Mouse (Mus musculus): ENCODE data around the gene Ccdc3.
A peak's percentile ranks its signal among the peaks of the same experiment; 100 is the strongest.

Gene Ccdc3

DNA sequence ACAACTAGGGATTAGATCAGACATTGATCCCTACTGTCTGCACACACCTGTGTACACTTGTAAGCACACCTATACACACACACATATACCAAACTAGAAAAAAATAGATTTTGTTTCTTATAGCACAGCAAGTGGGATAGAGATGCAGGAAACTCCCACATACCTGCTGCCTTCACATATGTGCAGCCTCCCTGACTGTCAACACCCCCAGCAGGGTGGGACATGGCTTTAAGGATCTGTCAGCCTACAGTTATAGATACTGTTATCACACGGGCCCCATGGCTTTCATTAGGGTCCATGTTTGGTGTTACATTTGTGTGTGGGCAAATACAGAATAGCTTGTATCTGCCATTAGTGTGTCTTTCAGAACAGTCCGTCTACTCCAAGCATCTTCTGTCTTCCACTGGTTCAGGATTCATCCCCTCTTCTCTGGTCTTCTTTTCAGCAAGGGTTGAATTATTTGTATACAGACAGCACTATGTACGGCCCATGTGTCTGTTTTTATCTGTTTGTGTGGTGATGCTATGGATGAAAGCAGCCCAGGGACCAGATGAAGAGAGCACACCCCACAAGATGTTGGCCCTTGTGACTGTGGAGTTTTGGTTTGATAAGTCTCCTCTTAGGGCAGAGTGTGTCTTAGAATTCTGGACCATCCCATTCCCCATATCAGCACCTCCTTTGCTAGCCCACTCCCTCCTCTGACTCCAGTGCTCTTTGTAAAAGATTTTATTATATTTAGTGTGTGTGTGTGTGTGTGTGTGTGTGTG, 24.5 kb downstream of the Ccdc3 start:
- DNase-seq: no peak

DNA sequence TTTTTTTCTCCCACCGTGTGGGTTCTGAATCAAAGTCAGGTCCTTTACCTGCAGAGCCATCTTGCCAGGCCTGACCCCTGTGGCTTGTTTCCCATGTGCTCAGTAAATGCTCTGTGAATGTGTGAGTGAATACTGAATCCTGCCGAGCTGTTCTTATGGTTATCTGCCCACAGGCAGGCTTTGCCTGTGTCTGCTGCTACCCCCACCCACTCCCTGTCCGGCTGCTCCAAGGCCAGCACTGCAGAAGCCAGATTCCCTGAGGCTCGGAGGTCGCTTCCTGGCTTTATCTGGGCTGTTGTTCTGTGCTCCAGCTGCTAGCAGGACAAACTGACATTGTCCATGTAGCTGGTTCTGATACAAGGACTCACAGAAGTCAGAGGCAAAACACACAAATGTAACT, 25.2 kb downstream of the Ccdc3 start:
- DNase-seq: no peak

DNA sequence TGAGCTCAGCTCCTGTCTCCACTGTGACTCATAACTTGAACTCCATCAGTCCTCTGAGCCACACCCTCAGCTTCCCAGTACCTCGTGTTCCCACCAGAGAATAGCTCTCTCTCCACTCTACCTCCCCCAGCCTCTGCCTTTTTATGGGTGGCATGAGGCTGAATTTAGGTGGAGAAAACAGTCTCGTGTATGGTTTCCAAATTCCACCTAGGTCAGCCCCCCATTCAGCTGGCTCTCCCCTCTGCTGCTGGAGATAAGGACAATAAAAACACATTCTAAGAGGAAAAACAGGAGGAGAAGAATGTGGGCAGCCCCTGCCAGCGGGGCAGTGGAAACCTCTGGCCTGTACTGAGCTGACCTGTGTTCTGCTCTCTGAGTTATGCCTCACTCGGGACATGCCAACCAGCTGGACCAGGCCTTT, 28.4 kb downstream of the Ccdc3 start:
- DNase-seq: no peak

DNA sequence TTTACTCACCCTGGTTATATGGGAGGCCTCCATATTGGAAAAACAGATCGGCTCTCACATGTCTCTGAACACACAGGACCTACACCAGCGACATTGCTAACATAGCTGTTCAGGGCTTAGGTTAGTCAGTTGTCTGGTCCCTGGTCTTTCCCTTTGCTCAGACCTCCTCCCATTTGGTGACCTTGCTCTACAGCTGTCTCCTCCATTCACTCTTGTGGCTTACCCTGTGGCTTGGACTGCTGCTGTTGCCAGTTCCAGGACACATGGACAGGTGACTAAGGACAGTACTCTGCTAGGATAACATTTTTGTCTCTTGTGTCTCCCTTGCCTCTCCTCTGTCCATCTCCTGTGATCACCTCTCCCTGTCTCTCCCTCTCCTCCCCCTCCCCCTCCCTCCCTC, 29.2 kb downstream of the Ccdc3 start:
- no peak for DNase-seq

DNA sequence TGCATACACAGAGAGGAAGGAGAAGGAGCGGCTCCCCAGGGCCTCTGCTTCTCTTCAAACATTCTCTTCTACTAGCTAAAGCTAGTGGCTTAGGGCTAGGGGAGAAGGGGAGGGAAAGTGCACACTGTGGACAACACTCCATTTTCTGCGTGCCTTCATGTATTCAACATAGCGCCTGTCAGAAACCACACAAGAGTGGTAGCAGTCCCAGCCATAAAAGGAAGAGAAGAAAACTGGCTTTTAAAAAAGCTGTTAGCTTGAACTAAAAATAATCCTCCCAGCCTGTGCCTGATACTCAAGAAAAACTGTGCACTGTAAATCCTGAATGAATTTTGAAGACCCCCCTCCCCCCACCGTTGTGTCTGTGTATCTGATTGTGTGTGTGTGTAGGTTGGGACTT, 33.2 kb downstream of the Ccdc3 start:
- no peak for DNase-seq

DNA sequence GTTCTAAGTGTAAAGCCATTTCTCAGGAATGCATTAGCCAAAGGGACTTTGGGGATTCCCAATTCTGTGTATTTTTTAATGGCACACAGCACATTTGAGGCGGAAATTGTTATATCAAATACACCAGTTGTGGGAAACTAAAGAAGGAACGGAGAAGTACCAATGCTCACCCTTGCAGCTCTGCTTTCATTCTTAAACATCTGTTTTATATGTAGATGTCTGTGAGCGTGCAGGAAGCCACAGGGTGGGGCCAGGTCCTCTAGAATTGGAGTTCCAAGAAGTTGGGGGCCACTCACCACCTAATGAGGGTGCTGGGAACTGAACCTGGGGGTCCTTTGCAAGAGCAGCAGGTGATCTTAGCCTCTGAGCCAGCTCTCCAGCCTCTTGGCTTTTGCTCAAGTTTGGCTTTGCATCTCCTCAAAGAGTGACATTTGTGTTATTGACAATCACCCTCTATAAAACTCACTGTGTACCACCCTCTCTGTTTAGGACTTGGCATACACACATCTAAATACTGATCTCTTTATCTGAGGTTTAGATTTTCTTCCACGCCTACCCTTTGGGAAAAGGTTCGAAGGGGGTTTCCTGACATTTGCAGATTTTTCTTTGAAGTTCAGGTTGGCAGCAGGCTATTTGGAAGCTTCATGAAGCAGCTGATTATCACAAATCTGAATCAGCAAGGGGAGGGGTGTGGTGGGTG, 33.9 kb downstream of the Ccdc3 start:
- no peak for DNase-seq

DNA sequence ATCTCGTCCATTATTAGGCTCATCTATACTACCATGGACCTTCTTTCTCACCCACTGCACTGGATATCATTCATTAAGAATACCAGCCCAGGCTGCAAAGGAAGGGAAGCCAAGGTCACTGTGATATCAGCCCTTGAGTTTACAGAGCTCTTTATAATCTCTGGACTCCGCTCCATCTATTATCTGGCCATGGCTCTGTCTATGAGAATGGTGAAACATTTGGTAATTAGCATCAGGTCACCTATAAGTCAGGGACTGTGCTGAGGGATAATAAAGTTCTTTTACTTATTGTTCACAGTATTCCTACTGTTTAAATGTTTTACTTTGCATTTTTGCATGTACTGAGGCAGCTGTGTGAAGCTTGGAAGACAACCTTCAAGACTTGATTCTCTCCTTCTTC, 35.2 kb downstream of the Ccdc3 start:
- no peak for DNase-seq

DNA sequence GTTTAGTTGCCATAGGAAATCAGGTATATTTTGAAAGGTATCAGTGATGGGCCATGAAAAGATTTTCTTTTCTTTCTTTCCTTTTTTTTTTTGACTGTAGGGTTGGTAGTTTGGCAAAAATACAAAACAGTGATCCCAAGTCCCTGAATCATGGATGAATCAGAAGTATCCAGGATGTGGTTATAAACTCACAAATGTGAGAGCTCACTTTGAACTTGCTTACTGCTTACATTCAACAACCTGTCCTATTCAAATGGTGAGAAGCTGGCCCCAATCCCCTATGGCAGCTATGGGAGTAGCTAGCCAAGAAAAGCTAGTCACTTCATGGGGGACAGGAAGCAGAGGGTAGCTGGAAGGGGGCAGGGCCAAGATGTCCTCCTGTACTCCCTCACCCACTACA, 37.1 kb downstream of the Ccdc3 start:
- DNase-seq: no peak

DNA sequence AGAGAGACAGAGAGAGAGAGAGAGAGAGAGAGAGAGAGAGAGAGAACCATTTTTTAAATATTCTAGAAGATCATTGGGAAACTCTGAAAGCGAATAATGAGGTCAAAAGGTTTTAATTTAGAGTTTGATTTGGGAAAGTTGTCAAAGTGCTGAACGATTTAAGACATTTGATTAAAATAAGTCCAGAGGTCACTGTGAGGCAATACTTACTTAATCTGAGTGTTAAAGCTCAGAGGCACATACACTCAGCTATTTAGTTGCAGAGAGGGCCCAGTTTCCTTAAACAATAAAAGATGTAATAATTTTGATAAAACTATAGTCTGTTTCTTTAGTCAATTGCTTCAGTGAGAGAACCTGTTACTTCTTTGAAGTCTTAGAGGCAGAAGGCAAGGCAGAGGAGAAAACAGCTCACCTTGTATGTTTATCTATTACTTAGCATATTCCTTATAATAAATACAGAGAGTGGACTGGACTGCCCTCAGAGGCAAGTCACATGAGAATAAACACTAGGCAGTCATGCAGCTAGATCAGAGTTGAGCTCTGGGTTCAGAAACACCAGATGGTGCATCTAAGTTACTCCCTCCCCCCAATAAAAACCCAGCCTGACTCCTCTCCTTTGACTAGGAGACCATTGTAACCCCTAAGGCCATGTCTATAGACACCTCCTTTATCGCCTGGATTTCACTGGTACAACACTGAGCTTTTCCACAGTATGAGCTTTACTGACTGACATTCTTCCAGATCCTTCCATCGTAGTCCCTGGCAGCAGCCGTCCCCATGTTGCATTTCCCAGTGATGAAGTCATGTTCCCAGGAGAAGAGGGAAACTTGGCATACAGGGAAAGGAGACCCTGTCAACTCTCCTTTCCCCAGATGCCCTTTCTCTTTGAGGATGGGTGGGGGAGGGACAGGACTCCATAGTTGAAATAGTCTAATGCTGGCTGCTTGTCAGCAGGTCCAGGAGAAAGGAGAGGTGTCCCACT, 44.2 kb downstream of the Ccdc3 start:
- peak; percentile 32 for DNase-seq

DNA sequence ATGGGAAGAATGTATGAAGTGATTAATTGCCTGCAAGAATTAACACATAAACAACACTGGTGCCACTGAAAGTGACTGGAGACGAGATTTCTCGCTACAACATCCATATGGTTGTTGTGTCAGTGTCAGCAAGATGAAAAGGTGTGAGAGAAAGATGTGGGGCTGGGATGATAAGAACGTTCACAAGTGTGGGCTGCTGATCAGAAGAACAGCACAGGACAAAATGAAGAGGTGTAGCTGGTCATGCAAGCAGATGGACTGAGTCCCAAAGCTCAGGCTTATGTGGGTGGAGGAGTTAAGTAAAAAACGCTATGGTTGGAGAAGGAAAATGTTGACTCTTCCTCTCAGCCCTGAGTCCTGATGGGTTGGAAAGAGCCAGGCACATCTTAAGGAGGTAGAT, 46.6 kb downstream of the Ccdc3 start:
- DNase-seq: no peak

DNA sequence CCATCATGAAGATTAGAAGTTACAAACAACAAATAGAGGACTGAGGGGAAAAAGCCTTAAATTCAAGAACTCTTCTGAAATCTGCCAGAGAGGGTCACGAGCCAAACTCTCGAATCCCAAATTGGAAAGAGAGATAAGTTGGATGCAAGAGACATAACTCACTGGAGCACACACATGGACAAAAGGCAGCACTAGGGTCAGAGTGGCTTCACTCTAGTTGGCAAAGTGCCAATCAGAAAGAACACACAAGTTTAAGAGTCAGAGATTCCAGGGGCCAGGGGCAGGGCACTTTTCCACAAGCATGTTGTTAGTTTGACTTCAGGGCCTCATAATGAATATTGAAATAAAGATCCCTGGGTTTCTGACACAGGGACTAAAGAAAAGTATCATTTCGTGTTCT, 48.1 kb downstream of the Ccdc3 start:
- DNase-seq: no peak

DNA sequence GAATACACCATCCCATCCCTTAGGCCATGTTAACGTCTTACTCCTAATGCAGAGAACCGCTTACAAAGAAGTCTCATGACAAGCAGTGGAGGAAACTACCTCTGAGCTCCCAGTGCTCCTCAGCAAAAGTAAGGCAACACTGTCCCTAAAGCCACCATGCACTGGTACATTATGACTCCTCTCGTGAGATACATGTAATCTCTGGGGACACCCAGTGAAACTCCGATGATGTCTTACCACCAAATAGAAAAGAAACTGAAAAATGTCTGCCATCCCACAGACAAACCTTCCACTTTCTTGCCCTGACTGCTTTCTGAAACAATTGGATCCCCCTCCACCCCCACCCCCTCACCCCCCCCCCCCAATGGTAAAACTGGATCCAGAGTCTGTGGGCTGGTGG, 54.6 kb downstream of the Ccdc3 start:
- DNase-seq: no peak

DNA sequence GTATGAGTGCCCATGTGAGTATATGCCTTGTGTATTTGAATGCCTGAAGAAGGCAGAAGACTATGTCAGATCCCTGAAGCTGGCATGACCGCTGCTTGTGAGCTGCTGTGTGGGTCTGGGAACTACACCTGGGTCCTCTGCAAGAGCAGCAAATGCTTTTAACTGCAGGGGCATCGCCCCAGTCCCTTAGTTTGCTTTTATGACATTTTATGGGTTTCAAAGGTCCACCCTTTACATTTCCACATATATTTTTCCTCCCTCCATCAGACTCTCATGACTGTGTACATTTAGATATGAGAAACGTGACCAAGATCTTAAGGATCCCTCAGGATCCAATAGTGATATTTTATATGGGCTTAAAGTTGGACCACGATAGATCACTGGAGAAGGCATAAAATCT, 55.5 kb downstream of the Ccdc3 start:
- DNase-seq: no peak

DNA sequence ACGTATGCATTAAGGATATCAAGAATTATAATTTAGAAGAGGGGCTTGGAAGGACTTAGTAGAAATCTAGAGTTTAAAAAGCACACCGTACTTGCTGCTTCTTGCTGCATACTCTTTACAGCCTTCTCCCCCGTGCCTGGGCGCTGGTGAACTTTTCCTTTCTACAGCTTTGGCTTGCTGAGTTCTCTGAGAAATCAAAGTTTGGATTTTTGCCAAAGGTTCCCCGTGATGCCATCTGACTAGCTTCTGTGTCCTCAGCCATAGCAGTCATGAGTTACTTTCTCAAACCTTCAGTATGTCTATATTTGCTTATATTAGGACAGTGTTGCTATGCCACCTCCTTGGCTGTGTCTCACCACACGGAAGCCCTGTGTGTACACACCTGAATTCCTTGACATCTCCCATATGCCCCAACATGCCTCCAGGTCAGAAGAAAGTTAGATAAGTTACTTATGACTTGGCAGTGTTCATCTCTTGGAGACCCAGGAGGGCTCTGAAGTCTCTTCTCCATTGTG, 57.2 kb downstream of the Ccdc3 start:
- no peak for DNase-seq

DNA sequence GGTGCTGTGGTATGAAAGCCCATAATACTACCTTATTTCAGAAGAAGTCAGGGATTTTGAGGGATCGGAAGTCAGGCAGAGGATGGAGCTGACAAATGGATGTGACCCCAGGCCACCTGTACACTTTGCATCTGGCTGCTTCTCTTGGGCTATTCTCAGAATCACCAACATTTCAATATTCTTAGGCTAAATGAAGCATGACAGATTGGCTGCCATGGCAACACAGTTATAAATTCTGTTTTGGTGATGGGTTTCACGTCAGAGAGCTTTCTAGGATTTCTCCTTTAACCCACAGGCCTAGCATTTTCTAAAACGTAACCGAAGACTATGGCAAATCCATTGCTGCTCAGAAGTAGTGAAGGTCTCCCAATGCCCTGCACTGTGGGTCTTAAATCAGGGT, 59.9 kb downstream of the Ccdc3 start:
- DNase-seq: no peak

DNA sequence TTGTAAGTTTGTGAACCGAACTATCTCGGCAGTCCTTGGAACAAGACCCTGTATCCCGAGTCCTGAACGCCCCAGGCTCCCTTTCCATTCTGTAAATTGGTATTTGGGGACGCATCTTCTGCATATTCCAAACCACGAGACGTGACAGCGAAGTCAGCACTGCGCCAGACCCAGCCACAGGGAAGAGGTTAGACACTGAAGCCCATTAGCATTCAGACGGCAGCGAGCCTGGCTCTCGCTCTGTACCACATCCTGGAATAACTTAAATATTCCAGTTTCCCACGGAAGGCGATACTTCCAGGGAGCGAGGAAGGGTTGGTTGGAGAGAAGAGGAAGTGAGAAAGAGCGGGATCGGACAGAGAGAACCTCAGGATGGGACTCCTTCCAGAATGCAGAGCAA, 61.7 kb downstream of the Ccdc3 start:
- no peak for DNase-seq

DNA sequence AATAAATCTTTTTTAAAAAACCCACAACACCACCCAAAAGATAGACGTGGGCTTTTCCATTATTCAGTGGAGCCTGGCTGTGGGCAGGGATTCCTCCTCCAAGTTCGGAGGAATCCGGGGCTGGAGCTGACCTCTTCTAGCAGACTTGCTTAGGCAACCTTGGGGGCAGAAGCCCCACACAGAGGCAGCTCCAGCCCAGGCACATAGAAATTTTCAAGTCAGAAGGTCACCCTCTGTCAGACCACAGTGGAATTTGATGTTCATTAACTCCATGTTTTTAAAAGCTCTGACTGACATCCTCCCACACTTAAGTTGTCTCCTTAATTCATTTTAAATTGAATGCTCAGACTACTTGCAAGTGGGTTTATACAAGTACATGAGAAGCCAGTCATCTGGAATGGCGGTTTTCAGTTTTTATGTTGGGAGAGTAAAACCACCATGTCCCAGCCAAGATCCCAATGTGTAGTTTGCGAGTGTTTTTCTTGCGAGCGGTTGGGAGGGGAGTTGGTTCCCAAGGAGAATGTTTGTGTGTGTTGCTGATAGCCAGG, 63.3 kb downstream of the Ccdc3 start:
- no peak for DNase-seq

DNA sequence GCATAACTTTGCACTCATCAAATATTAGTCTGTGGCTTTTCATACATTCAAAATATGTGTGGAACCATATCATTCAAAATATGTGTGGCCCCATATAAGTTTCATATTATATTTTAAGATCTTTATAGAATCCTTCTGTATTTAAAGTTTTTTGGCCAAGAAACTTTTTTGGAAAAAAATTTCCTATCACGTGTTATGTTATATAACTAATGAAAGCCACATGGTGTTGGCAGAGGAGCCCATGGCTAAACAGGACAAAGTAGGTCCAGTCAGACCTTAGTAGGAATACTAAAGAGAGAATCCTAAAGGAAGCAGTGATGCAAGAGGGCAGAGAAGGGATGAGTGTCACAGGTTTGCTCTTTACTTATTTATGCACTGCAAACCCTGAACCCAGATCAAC, 65.6 kb downstream of the Ccdc3 start:
- no peak for DNase-seq

DNA sequence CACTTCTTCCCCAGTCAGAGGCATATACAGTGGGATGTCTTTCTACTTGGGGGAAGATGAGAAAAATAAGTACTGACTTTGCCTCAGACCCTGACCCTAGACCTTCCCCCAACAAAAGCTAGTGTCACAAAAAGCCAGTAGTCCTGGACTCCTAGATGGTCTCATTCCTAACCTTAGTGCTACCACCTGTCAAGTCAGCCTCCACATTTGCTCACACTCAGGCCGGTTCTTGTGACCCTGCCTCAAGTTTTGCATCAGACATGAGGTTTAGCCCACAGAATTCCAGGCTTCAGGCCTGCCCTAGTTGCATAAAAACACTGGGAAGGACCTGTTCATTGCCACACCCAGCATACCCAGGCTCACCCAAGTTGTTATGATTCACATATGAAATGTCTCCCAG, 67.4 kb downstream of the Ccdc3 start:
- no peak for DNase-seq

DNA sequence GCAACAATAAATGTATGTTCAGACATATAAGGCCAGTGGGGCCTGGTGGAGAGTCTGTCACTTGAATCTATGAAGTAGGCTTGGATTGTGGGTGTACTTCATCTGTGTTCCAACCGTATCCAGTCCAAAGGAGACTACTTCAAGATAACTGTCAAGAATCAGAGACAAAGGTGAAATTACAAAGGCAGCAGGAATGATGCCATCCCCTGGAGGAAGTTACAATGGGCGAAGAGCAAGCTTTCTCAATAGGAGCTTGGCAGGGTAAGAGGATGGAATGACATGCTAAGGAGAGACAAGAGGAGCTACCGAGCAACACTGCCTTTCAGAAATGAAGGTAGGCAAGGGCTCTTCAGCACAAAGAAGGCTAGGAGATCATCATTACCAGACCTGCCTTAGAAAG, 69.1 kb downstream of the Ccdc3 start:
- no peak for DNase-seq

DNA sequence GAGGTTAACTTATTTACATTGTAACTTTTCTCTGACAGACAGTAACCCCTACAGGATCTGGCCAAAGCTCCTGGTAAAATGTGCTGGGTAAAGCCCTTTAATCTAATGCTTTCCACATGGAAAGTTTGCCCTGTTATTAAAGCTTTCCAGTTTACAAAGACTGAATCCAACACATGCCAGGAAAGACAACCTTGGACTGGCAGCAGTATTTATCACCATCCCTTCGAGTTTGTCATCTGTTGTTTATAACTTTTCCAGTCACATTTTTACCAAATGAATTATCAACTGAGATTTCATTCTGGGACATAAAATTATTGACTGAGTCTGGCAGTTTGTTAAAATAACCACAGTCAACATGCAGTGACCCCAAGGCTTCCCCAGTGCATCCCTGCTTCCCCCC, 77.0 kb downstream of the Ccdc3 start:
- DNase-seq: no peak

DNA sequence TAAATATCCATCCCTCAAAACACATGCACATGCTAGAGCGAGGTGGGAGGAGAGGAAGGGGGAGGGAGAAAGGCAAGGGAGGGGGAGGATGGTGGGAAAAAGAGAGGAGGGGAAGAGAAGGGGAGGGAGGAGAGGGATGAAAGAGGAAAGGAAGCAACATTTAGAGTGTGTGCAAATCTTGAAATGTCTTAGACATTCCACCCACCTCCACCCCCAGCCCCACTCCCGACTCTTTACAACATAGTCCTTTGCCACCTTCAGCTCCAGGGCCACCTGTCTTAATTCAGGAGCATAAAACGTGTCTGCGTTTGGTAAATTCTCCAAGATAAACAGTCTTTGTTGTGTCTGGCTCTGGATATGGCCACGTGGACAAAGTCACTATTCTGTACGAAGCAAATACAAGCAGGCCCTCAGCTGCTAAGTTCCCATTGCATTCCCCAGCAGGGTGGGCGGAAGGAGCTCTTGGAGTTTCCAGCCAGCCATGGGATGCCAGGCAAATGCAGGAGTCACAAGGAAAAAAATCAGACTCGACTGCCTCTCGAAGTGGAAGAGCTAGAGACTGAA, 77.8 kb downstream of the Ccdc3 start:
- DNase-seq: no peak

DNA sequence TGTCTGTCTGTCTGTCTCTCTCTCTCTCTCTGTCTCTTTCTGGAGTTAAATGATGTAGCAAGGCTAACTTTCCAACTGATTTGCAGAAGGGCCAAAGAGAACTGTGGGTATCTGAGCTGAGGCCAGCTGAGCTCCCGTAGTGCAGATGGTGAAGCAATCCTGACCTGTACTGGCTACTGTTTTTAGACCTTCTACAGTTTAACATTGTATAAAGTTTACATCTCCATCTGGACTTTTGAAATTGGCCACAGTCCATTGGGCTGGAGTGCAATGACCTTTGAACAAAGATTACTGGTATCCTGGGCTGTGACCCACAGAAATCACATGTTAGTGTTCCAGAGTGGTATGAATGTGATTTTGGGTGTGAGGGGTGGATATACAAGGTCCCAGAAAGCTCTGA, 81.6 kb downstream of the Ccdc3 start:
- DNase-seq: peak; percentile 25
